Comparison of ENCODE assay signal across 16 mouse cellular contexts in the genomic region with DNA sequence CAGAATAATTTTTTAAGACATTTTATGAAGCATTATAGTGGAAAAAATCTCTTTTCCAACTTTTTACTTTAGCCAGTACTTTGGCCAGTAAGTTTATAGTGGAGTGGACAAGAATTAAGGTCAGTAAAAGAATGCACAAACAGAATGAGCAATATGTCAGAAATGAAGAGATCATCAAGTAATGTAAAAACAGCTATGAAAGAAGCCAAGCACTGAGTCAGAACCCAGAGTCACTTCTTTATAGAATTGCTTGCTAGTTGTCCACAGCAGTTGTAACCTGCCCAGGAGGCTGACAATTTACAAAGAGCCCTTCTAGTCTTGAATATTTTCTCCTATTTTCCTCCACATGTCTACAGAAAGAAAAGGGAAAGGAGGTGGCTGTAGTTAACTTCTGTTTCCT.
"Had no signal": no experiment of that assay in that cellular context is flagged by ENCODE, and none has a peak within 500 bp of the region (broad histone marks: within the 10 kb centered on the region; RNA-seq: fewer than 3 reads in every experiment).

No protein-coding gene starts in this region.

- H3K27me3 ChIP-seq: neural tube, embryonic 13.5 days; neural tube, embryonic 15.5 days; stomach, embryonic 15.5 days had no signal

- H3K4me2 ChIP-seq: neural tube, embryonic 13.5 days; neural tube, embryonic 15.5 days; stomach, embryonic 15.5 days had no signal

- H3K9ac ChIP-seq: neural tube, embryonic 13.5 days; neural tube, embryonic 15.5 days; stomach, embryonic 15.5 days had no signal

- DNase-seq: retina, postnatal 1 day; right cerebral cortex, adult 18-20 months; right cerebral cortex, postnatal 14 days; right cerebral cortex, postnatal 25 days; right cerebral cortex, postnatal 4 days; spleen, adult 18-20 months; thymus, adult 18-20 months; thymus, adult 2 months; thymus, postnatal 14 days; thymus, postnatal 25 days; thymus, postnatal 36 days; thymus, postnatal 4 days had no signal

- H3K9me3 ChIP-seq: neural tube, embryonic 13.5 days; neural tube, embryonic 15.5 days; stomach, embryonic 15.5 days had no signal

- H3K36me3 ChIP-seq: neural tube, embryonic 13.5 days; neural tube, embryonic 15.5 days; stomach, embryonic 15.5 days had no signal

- H3K4me1 ChIP-seq: stomach, embryonic 15.5 days had no signal

- H3K4me3 ChIP-seq: neural tube, embryonic 13.5 days; neural tube, embryonic 15.5 days; stomach, embryonic 15.5 days had no signal

- H3K27ac ChIP-seq: neural tube, embryonic 13.5 days; neural tube, embryonic 15.5 days; stomach, embryonic 15.5 days; stomach, postnatal 0 days had no signal
